Mouse (Mus musculus): ENCODE measurements around the gene Ice2. TPM values are rescaled to one million over a fixed set of nuclear protein-coding genes. Genes with fewer than 3 reads are reported as not detected.
A peak's percentile ranks its signal among the peaks of the same experiment; 100 is the strongest.

Gene Ice2
- polyA plus RNA-seq, 1 experiment, result not detected

- no peak for TF ChIP-seq CTCF (IDR thresholded peaks at IDR 0.05; ENCODE audit: insufficient read depth, low read depth, low read length)
- no peak for TF ChIP-seq POLR2A (IDR thresholded peaks at IDR 0.05; ENCODE audit: insufficient read depth, low read depth, low read length)
- H3K27ac ChIP-seq (ENCODE audit: insufficient read depth, low read depth, low read length), result no peak overlapping the region
- 90% methylated on average over 7 of the region's 7 CpGs for WGBS
- H3K4me3 ChIP-seq (ENCODE audit: insufficient read depth, low read depth, low read length), result no peak overlapping the region
- H3K4me1 ChIP-seq (ENCODE audit: control insufficient read depth, insufficient read depth, low read length), result peaks cover 14% of the 10 kb centered on the region
These were observed 62.2 kb downstream of the Ice2 start for GRCm38 (mm10) chr9:69459876-69460275.

DNA sequence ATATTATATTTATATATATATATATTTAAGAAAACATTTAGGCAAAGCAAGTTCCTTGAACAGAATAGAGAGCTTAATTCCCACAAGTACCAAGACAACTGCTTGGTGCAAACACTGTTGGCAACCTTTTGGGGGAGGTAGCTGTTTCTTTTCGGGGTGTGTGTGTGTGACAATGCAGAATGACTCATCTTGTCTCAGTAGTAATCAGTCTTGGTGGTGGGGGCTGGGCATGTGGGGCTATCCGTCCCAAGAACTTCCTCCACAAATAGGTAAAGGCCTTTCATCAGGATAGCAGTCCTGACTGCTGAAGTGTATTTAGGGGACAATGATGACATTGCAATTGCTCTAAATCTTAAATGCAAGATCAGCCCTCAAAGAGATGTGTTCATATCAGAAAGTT is 65.3 kb downstream of the Ice2 start:
- TF ChIP-seq CTCF (IDR thresholded peaks at IDR 0.05; ENCODE audit: insufficient read depth, low read depth, low read length) (no peak), POLR2A (IDR thresholded peaks at IDR 0.05; ENCODE audit: insufficient read depth, low read depth, low read length) (no peak)
- 49% methylated on average over 2 of the region's 2 CpGs for WGBS
- H3K4me3 ChIP-seq (ENCODE audit: insufficient read depth, low read depth, low read length), result no peak overlapping the region
- no peak overlapping the region for H3K27ac ChIP-seq (ENCODE audit: insufficient read depth, low read depth, low read length)
- peaks cover 15% of the 10 kb centered on the region for H3K4me1 ChIP-seq (ENCODE audit: control insufficient read depth, insufficient read depth, low read length)

- WGBS, result 86% methylated on average over 6 of the region's 6 CpGs
- Histone ChIP-seq H3K27ac (ENCODE audit: insufficient read depth, low read depth, low read length) (no peak overlapping the region), H3K4me1 (ENCODE audit: control insufficient read depth, insufficient read depth, low read length) (peaks cover 16% of the 10 kb centered on the region), H3K4me3 (ENCODE audit: insufficient read depth, low read depth, low read length) (no peak overlapping the region)
- TF ChIP-seq CTCF (IDR thresholded peaks at IDR 0.05; ENCODE audit: insufficient read depth, low read depth, low read length) (no peak), POLR2A (IDR thresholded peaks at IDR 0.05; ENCODE audit: insufficient read depth, low read depth, low read length) (no peak)
These were observed 66.5 kb downstream of the Ice2 start for GRCm38 (mm10) chr9:69464109-69464756.

- 84% methylated on average over 4 of the region's 4 CpGs for WGBS
- H3K4me1 ChIP-seq (ENCODE audit: control insufficient read depth, insufficient read depth, low read length), result peaks cover 27% of the 10 kb centered on the region
- H3K27ac ChIP-seq (ENCODE audit: insufficient read depth, low read depth, low read length), result no peak overlapping the region
- no peak for TF ChIP-seq POLR2A (IDR thresholded peaks at IDR 0.05; ENCODE audit: insufficient read depth, low read depth, low read length)
- TF ChIP-seq CTCF (IDR thresholded peaks at IDR 0.05; ENCODE audit: insufficient read depth, low read depth, low read length), result no peak
- H3K4me3 ChIP-seq (ENCODE audit: insufficient read depth, low read depth, low read length), result no peak overlapping the region
These were observed 68.4 kb downstream of the Ice2 start for GRCm38 (mm10) chr9:69466098-69466497.

DNA sequence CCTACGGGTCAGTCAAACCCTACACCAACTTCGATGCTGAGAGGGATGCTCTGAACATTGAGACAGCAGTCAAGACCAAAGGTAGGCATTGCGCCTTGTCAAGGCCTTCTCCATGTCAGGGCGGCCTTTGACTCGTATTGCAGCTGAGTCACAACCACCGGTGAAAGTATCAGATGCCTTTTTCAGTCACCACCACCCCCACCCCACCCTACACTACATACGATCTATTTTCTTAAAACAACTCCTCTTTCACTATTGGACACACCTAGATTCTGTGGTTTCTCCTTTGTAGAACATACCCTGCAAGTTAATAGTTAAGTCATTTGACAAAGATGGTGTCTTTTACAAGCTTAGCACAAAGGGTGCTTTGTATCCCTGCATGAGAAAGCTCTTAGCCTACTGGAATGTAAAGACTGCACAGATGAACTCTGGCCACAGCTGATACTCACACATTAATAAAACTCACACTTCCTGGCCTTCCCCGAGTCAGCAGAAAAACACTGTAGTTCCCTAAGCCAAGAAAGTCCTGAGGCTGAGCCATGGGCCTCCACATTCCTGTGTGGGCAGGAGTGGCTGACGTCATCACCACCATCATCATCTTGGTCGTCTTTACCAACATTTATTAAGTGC is 69.7 kb downstream of the Ice2 start:
- Histone ChIP-seq H3K4me3 (ENCODE audit: insufficient read depth, low read depth, low read length) (no peak overlapping the region), H3K27ac (ENCODE audit: insufficient read depth, low read depth, low read length) (no peak overlapping the region), H3K4me1 (ENCODE audit: control insufficient read depth, insufficient read depth, low read length) (peaks cover 35% of the 10 kb centered on the region)
- 73% methylated on average over 10 of the region's 10 CpGs for WGBS
- no peak for TF ChIP-seq CTCF (IDR thresholded peaks at IDR 0.05; ENCODE audit: insufficient read depth, low read depth, low read length)
- no peak for TF ChIP-seq POLR2A (IDR thresholded peaks at IDR 0.05; ENCODE audit: insufficient read depth, low read depth, low read length)

GRCm38 (mm10) chr9:69468991-69469390 is 71.3 kb downstream of the Ice2 start:
- peaks cover 36% of the 10 kb centered on the region for H3K4me1 ChIP-seq (ENCODE audit: control insufficient read depth, insufficient read depth, low read length)
- 30% methylated on average over 9 of the region's 9 CpGs for WGBS
- H3K4me3 ChIP-seq (ENCODE audit: insufficient read depth, low read depth, low read length), result no peak overlapping the region
- no peak overlapping the region for H3K27ac ChIP-seq (ENCODE audit: insufficient read depth, low read depth, low read length)
- TF ChIP-seq CTCF (IDR thresholded peaks at IDR 0.05; ENCODE audit: insufficient read depth, low read depth, low read length), result no peak
- no peak for TF ChIP-seq POLR2A (IDR thresholded peaks at IDR 0.05; ENCODE audit: insufficient read depth, low read depth, low read length)

DNA sequence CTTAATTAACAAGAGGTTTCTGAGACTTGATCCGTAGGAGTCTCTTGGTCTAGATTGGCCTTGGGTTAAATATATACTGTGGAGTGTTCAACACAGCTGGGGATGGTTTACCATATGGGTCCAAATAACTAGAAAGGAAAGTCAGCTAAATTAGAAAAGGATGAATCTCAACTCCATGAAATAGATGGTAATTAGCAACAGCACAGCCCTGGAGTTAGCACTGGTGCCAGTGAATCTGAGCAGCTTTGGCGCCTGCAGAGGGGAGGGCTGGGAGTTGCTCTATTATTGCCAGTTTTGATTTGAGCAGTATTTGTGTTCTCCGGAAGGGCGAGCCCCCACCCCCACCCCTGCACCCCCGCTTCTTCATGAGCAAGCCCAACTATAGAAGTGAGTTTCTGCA is 72.7 kb downstream of the Ice2 start:
- Histone ChIP-seq H3K4me1 (ENCODE audit: control insufficient read depth, insufficient read depth, low read length) (peaks cover 36% of the 10 kb centered on the region), H3K27ac (ENCODE audit: insufficient read depth, low read depth, low read length) (peak overlapping the region; percentile 50; the same call in 1 of the 2 replicates), H3K4me3 (ENCODE audit: insufficient read depth, low read depth, low read length) (no peak overlapping the region)
- no peak for TF ChIP-seq POLR2A (IDR thresholded peaks at IDR 0.05; ENCODE audit: insufficient read depth, low read depth, low read length)
- TF ChIP-seq CTCF (IDR thresholded peaks at IDR 0.05; ENCODE audit: insufficient read depth, low read depth, low read length), result no peak
- 15% methylated on average over 5 of the region's 5 CpGs for WGBS

DNA sequence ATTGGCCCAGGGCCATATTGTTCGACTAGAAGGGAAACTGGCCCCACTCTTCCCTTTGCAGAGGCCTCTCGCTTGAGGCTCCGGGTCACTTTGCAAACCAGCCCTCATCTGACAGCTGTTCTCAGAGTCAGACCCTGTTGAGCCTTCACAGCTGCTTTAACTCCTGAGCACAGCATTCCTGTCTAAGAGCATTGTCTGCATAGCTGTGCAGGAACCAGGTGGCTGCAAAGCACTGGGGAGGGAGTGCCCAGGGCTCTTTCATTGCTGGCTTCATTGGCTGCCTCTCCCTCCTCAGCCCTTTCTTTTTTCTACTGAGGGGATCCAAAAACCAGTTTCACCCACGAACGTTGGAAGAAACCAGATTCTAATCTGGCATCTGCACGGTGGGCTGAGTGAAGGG is 73.2 kb downstream of the Ice2 start:
- peak overlapping the region; percentile 40; the same call in 1 of the 2 replicates for H3K27ac ChIP-seq (ENCODE audit: insufficient read depth, low read depth, low read length)
- no peak overlapping the region for H3K4me3 ChIP-seq (ENCODE audit: insufficient read depth, low read depth, low read length)
- peaks cover 36% of the 10 kb centered on the region for H3K4me1 ChIP-seq (ENCODE audit: control insufficient read depth, insufficient read depth, low read length)
- TF ChIP-seq CTCF (IDR thresholded peaks at IDR 0.05; ENCODE audit: insufficient read depth, low read depth, low read length) (no peak), POLR2A (IDR thresholded peaks at IDR 0.05; ENCODE audit: insufficient read depth, low read depth, low read length) (no peak)
- 18% methylated on average over 6 of the region's 6 CpGs for WGBS

DNA sequence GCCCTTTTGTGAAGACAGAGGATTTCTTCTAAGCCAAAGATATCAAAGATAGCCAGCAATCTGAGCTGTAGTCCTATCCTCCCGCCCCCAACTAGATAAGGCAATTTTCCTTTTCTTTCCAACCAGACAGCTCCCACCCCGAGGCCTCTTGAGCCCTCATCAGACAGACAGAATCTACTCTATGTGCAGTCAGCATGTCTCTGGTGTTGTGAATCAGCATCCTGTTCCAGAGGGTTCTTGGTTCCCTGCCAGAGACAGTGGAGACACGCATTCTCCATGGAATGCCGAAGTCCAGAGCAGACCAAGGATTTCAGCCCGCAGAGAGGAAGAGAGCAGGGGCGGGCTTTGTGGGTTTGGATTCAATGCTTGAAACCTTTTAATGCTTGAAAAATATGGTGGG is 75.0 kb downstream of the Ice2 start:
- Histone ChIP-seq H3K4me1 (ENCODE audit: control insufficient read depth, insufficient read depth, low read length) (peaks cover 28% of the 10 kb centered on the region), H3K27ac (ENCODE audit: insufficient read depth, low read depth, low read length) (no peak overlapping the region), H3K4me3 (ENCODE audit: insufficient read depth, low read depth, low read length) (no peak overlapping the region)
- TF ChIP-seq POLR2A (IDR thresholded peaks at IDR 0.05; ENCODE audit: insufficient read depth, low read depth, low read length) (no peak), CTCF (IDR thresholded peaks at IDR 0.05; ENCODE audit: insufficient read depth, low read depth, low read length) (no peak)
- 78% methylated on average over 6 of the region's 6 CpGs for WGBS
